Mouse (Mus musculus) embryonic facial prominence, embryonic 11.5 days (tissue): ENCODE measurements around the gene Rtn2. TPM values are rescaled to one million over a fixed set of nuclear protein-coding genes. Genes with fewer than 3 reads are reported as not detected.

Experiments
- ATAC-seq: fragments of 200-750 bp; cut with Nextera tagmentation; replicated peaks from 2 replicates; pipeline ENCODE4 v1.8.0; 2017; ENCODE audit warnings: low read depth; ENCODE audit not compliant: insufficient number of reproducible peaks, low FRiP score, low TSS enrichment
- DNase-seq: peaks from one replicate; pipeline ENCODE4 v3.0.0-alpha.2; 2015; ENCODE audit warnings: low spot score
- H3K27ac ChIP-seq: fragments of 300-500 bp; sonication (generic); replicated peaks from 2 replicates; pipeline ENCODE4 v1.5.1; 2014; ENCODE audit warnings: mild to moderate bottlenecking, low read depth, low read length, control low read depth
- H3K27me3 ChIP-seq: fragments of 300-500 bp; sonication (generic); 2 replicates; pipeline ENCODE4 v1.6.1; 2014; ENCODE audit warnings: mild to moderate bottlenecking, low read length, moderate library complexity, mixed read lengths; ENCODE audit not compliant: control insufficient read depth, insufficient read depth
- H3K36me3 ChIP-seq: fragments of 300-500 bp; sonication (generic); replicated peaks from 2 replicates; pipeline ENCODE4 v1.6.1; 2014; ENCODE audit warnings: low read depth, mild to moderate bottlenecking, low read length, moderate library complexity, mixed read lengths; ENCODE audit not compliant: control insufficient read depth, insufficient read depth
- H3K4me1 ChIP-seq: fragments of 300-500 bp; sonication (generic); 2 replicates; pipeline ENCODE4 v1.6.1; 2014; ENCODE audit warnings: low read length, mixed read lengths; ENCODE audit not compliant: control insufficient read depth, insufficient read depth
- H3K4me2 ChIP-seq: fragments of 300-500 bp; sonication (generic); 2 replicates; pipeline ENCODE4 v1.6.1; 2014; ENCODE audit warnings: low read depth, mild to moderate bottlenecking, control low read depth, low read length, moderate library complexity
- H3K4me3 ChIP-seq: fragments of 300-500 bp; sonication (generic); 2 replicates; pipeline ENCODE4 v1.5.1; 2014; ENCODE audit warnings: low read depth, low read length, control low read depth
- H3K9ac ChIP-seq: fragments of 300-500 bp; sonication (generic); replicated peaks from 2 replicates; pipeline ENCODE4 v1.6.1; 2014; ENCODE audit warnings: mild to moderate bottlenecking, control low read depth, low read length
- H3K9me3 ChIP-seq: fragments of 300-500 bp; sonication (generic); replicated peaks from 2 replicates; pipeline ENCODE4 v1.6.1; 2016; ENCODE audit warnings: mild to moderate bottlenecking, low read length, inconsistent platforms, mixed read lengths; ENCODE audit not compliant: control insufficient read depth
- WGBS: fragments of 180-500 bp; shearing (Covaris S2); extraction: QIAGEN DNeasy Blood & Tissue Kit; methylation state at CpG from one replicate; pipeline ENCODE4 v1.1.7; 2014; 5-methylcytosine and 5-hydroxymethylcytosine counted together
- polyA plus RNA-seq: library from polyadenylated mRNA; unstranded; fragments of >200 nt; fragmentation: Nextera tagmentation; extraction: Ambion mirVana; gene quantifications from 2 replicates; pipeline ENCODE4 v1.2.1, GENCODE M21; 2014

The Rtn2 gene
- polyA plus RNA-seq, 1 experiment from 2014 or later = 15.8 TPM

DNA sequence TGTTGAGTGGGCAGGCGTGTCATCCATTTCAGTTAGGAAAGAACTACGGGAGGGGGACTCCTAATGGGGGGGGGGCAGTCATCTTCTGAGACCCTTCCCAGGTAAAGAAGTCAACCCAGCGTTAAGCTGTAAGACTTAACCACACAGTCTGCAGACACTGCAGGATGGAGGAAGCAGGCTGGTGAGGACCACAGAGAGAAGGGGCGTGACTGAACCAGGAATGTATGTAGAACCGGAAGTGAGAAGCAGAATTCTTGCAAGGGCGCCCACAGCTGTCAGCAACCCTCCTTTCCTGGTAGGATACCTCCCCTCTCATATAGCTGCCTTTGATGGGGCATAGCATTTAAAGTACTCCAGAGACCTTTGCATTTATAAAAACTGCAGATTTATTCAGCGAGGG is 25.9 kb upstream of the Rtn2 start:
- H3K4me3 ChIP-seq = no peak overlapping the region
- DNase-seq (no peak), ATAC-seq (no peak)
- WGBS = 84% methylated on average over 7 of the region's 7 CpGs
- no peak overlapping the region for H3K27ac ChIP-seq
- H3K9ac ChIP-seq = no peak overlapping the region
- H3K27me3 ChIP-seq = no peaks in the 10 kb centered on the region
- no peak overlapping the region for H3K4me2 ChIP-seq
- H3K36me3 ChIP-seq = no peaks in the 10 kb centered on the region; the same call in none of the 2 replicates
- no peaks in the 10 kb centered on the region for H3K4me1 ChIP-seq
- no peaks in the 10 kb centered on the region for H3K9me3 ChIP-seq

DNA sequence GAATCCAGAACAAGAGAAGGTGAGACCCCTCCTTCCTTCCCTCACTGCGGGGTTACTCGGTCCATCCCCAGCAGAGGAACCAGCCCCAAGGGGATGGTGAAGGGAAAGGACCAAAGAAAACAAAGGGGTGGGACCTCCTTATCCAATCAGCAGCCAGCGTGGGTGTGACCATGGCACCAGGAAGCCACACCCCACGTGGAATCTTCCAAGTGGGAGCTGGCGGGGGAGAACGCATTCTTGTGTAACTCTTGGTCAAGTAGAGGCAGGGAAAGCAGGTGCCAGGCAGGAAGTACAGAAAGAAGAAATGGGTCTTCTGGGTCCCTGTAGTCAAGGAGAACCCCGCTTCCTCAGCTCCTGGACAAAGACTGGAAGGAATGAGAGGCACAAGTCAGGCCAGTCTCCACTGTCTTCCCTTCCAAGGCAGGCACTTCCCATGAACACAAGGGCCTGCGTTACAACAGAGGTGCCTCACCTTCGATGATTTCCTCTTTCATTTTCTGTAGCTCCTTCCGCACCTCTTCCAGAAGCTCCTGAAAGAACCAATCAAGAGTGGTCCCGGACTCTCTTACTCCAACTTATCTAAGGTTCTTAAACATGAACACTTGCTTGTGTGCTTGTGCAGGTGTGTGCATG is 24.9 kb upstream of the Rtn2 start:
- H3K27me3 ChIP-seq = no peaks in the 10 kb centered on the region
- ATAC-seq (0 out of 2 replicates have a peak, but pooled peaks have one; percentile 56), DNase-seq (peak; percentile 74)
- no peak overlapping the region for H3K27ac ChIP-seq
- H3K36me3 ChIP-seq = no peaks in the 10 kb centered on the region; the same call in none of the 2 replicates
- 41% methylated on average over 11 of the region's 11 CpGs for WGBS
- H3K9me3 ChIP-seq = no peaks in the 10 kb centered on the region
- H3K4me2 ChIP-seq = no peak overlapping the region
- H3K4me1 ChIP-seq = no peaks in the 10 kb centered on the region
- H3K4me3 ChIP-seq = no peak overlapping the region
- no peak overlapping the region for H3K9ac ChIP-seq

GRCm38 (mm10) chr7:19258336-19258735 is 24.1 kb upstream of the Rtn2 start:
- Histone ChIP-seq H3K4me2 (no peak overlapping the region), H3K27ac (no peak overlapping the region), H3K9me3 (no peaks in the 10 kb centered on the region), H3K27me3 (no peaks in the 10 kb centered on the region), H3K36me3 (no peaks in the 10 kb centered on the region; the same call in none of the 2 replicates), H3K4me1 (no peaks in the 10 kb centered on the region), H3K4me3 (no peak overlapping the region), H3K9ac (no peak overlapping the region)
- DNase-seq (no peak), ATAC-seq (no peak)
- WGBS = 80% methylated on average over 3 of the region's 3 CpGs

DNA sequence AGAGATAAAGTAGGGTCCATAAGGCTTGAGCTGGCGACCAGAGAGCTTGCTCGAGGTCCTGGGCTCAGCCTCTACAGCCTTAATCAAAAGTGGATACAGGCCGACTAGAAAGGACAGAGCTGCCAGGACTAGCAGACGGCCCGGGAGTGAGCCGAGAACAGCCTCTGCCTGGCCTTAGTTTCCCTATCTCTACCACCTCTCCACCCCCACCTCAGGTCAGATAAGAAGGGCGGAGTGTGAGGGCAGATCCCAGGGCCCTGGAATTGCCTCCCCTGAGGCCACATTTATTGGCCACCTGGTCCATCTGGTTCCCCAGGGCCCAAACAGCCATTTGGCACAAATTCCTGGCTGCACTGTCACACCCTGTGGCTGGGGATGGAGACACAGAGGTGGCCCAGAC is 17.3 kb upstream of the Rtn2 start:
- peaks cover 3% of the 10 kb centered on the region; the same call in 1 of the 2 replicates for H3K36me3 ChIP-seq

DNA sequence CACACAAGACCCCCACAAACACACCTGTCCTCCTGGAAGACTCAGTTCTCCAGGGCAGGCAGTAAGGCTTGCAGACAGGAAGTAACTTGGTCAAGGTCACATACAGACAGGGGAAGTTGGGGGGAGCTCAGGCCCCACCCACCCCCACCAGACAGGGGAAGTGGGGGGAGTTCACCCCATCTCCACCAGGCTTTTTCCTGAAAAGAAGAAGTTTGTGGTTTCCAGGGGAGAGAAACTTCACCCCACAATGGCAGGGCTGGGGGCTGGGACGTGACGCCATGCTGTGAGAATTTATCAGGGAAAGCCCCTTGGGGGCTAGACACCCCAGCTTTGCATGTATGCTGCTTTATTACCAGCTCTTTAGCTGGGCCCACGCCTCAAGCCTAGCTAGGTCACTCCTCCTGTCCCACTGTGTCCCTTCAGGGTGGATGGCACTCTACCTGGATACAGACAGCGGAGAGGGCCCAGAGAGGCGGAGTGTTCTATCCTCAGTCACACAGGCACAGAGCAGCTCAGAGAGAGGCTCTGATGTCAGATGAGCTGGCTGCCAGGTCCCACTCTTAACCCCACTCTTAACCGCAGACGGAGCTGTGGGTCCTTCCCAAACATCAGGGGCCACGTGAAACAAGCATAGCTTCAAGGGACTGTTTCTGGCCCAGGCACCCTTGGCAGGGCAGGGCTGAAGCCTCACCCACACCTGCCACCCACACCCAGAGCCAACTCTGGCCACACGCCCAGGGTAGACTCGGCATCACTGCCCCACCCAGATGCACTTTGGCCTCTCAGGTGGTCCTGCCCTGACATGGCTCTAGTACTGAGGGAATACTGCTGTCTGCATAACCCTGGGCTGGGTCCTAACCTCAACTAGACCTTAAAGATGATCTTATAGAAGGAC is 16.2 kb upstream of the Rtn2 start:
- peaks cover 3% of the 10 kb centered on the region; the same call in 1 of the 2 replicates for H3K36me3 ChIP-seq
- H3K4me3 ChIP-seq = no peak overlapping the region
- DNase-seq = no peak
- peaks cover 9% of the 10 kb centered on the region for H3K4me1 ChIP-seq
- 84% methylated on average over 10 of the region's 10 CpGs for WGBS
- ATAC-seq = no peak
- H3K9ac ChIP-seq = no peak overlapping the region
- H3K4me2 ChIP-seq = no peak overlapping the region
- no peaks in the 10 kb centered on the region for H3K27me3 ChIP-seq
- no peaks in the 10 kb centered on the region for H3K9me3 ChIP-seq
- H3K27ac ChIP-seq = no peak overlapping the region

More for the DNA sequence above, 17.3 kb upstream of the Rtn2 start:
- no peak overlapping the region for H3K9ac ChIP-seq
- ATAC-seq = no peak
- H3K9me3 ChIP-seq = no peaks in the 10 kb centered on the region
- no peak overlapping the region for H3K4me3 ChIP-seq
- H3K27ac ChIP-seq = no peak overlapping the region
- H3K4me1 ChIP-seq = peaks cover 3% of the 10 kb centered on the region; the same call in 1 of the 2 replicates
- H3K27me3 ChIP-seq = no peaks in the 10 kb centered on the region
- no peak overlapping the region for H3K4me2 ChIP-seq
- DNase-seq = no peak
- WGBS = 74% methylated on average over 7 of the region's 7 CpGs

DNA sequence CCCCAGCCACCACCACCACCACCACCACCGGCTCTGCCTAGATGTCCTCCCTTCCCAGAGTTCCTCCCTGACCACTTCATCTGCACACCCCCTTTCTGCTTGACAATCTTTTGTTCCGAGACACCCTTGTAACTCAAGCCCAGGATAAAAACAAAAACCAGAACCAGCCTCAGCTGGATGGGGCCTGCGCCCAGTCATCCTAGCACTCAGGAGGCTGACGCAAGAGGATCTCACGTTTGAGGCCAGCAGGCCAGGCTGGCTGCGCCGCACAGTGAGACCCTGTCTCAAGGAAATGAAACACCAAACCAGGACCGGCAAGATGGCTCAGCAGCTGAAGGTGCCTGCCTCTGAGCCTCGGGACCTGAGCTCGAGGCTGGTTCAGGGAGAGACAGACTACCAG is 15.4 kb upstream of the Rtn2 start:
- no peak for ATAC-seq
- Histone ChIP-seq H3K27me3 (no peaks in the 10 kb centered on the region), H3K27ac (0 out of 2 replicates have a peak overlapping the region, but pooled peaks have one; percentile 20), H3K4me1 (peaks cover 9% of the 10 kb centered on the region), H3K4me2 (no peak overlapping the region), H3K4me3 (no peak overlapping the region), H3K9me3 (no peaks in the 10 kb centered on the region), H3K9ac (no peak overlapping the region), H3K36me3 (peaks cover 3% of the 10 kb centered on the region; the same call in 1 of the 2 replicates)
- WGBS = 69% methylated on average over 10 of the region's 10 CpGs
- DNase-seq = no peak

DNA sequence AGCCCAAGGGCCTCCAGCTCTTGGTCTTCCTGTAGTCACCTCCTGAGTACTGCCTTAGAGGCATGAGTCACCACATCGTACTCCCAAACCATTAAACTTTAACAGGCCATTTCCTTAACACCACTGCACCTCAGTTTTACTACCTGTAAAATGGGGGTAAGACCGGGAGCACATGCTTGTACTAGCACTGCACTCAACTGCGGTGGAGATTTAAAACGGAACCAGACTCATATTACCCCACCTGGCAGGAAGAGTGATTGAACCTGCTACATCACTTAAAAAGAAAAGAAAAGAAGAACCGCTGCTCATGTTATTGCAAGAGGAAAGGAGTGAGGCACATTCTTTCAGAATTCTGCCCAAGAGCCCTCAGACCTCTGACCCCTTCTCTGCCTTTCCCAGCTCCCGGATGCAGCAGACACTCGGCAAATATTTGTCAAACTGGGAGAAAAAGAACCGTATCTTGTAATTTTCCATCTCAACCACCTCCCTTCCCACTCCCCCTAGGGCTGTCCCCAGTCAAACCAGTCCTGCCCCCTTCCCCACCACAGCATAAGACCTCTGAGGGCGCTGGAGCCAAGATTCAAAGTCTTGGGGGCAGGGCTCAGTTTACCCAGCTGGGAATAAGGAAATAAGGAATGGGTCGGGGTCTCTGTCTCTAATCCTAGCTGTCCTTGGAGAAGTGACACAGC is 13.3 kb upstream of the Rtn2 start:
- Histone ChIP-seq H3K27ac (no peak overlapping the region), H3K36me3 (peaks cover 3% of the 10 kb centered on the region; the same call in 1 of the 2 replicates), H3K27me3 (no peaks in the 10 kb centered on the region), H3K4me2 (peak overlapping the region; percentile 98), H3K4me1 (peaks cover 9% of the 10 kb centered on the region), H3K9me3 (no peaks in the 10 kb centered on the region), H3K4me3 (peak overlapping the region; percentile 96), H3K9ac (peak overlapping the region; percentile 35)
- 32% methylated on average over 10 of the region's 10 CpGs for WGBS
- DNase-seq = no peak
- ATAC-seq = no peak
